Mouse (Mus musculus) midbrain, embryonic 14.5 days (tissue): ENCODE measurements around the gene Ankle1. TPM values are rescaled to one million over a fixed set of nuclear protein-coding genes. Genes with fewer than 3 reads are reported as not detected.

ENCODE experiments used
- ATAC-seq: fragments of 200-750 bp; cut with Nextera tagmentation; 2 replicates; pipeline ENCODE4 v1.8.0; 2017; ENCODE audit warnings: moderate number of reproducible peaks, moderate library complexity; ENCODE audit not compliant: low FRiP score, low TSS enrichment
- DNase-seq: peaks from one replicate; pipeline ENCODE4 v3.0.0-alpha.2; 2015
- H3K27ac ChIP-seq: fragments of 300-500 bp; sonication (generic); replicated peaks from 2 replicates; pipeline ENCODE4 v1.5.1; 2014; ENCODE audit warnings: mild to moderate bottlenecking, low read depth, low read length, moderate library complexity
- H3K27me3 ChIP-seq: fragments of 300-500 bp; sonication (generic); 2 replicates; pipeline ENCODE4 v1.6.1; 2014; ENCODE audit warnings: low read length, control low read depth, mixed read lengths; ENCODE audit not compliant: control insufficient read depth, insufficient read depth
- H3K36me3 ChIP-seq: fragments of 300-500 bp; sonication (generic); 2 replicates; pipeline ENCODE4 v1.6.1; 2014; ENCODE audit warnings: low read length, control low read depth; ENCODE audit not compliant: control insufficient read depth, insufficient read depth
- H3K4me1 ChIP-seq: fragments of 300-500 bp; sonication (generic); 2 replicates; pipeline ENCODE4 v1.6.1; 2014; ENCODE audit warnings: mild to moderate bottlenecking, antibody characterized with exemption, low read length, control low read depth; ENCODE audit not compliant: control insufficient read depth, insufficient read depth
- H3K4me2 ChIP-seq: fragments of 300-500 bp; sonication (generic); 2 replicates; pipeline ENCODE4 v1.6.1; 2014; ENCODE audit warnings: mild to moderate bottlenecking, low read length, moderate library complexity
- H3K4me3 ChIP-seq: fragments of 300-500 bp; sonication (generic); replicated peaks from 2 replicates; pipeline ENCODE4 v1.5.1; 2014; ENCODE audit warnings: low read depth, low read length
- H3K9ac ChIP-seq: fragments of 300-500 bp; sonication (generic); replicated peaks from 2 replicates; pipeline ENCODE4 v1.6.1; 2014; ENCODE audit warnings: mild to moderate bottlenecking, low read length, moderate library complexity
- H3K9me3 ChIP-seq: fragments of 300-500 bp; sonication (generic); 2 replicates; pipeline ENCODE4 v1.6.1; 2016; ENCODE audit warnings: low read length, control low read depth, mixed read lengths; ENCODE audit not compliant: control insufficient read depth
- WGBS: fragments of 180-500 bp; shearing (Covaris S2); extraction: QIAGEN DNeasy Blood & Tissue Kit; methylation state at CpG from one replicate; pipeline ENCODE4 v1.1.7; 2014; 5-methylcytosine and 5-hydroxymethylcytosine counted together
- polyA plus RNA-seq: library from polyadenylated mRNA; unstranded; fragments of >200 nt; fragmentation: Nextera tagmentation; extraction: Ambion mirVana; gene quantifications from 2 replicates; pipeline ENCODE4 v1.2.1, GENCODE M21; 2014

Gene Ankle1
- polyA plus RNA-seq, 1 experiment from 2014 or later: 5.3 TPM

GRCm38 (mm10) chr8:71400826-71401225, 5.0 kb upstream of the Ankle1 start:
- ATAC-seq: no peak
- H3K4me2 ChIP-seq: no peak overlapping the region

GRCm38 (mm10) chr8:71401454-71401853, 4.4 kb upstream of the Ankle1 start:
- Histone ChIP-seq H3K9ac (no peak overlapping the region), H3K4me3 (no peak overlapping the region), H3K9me3 (no peaks in the 10 kb centered on the region), H3K27ac (no peak overlapping the region), H3K36me3 (peaks cover 20% of the 10 kb centered on the region), H3K27me3 (no peaks in the 10 kb centered on the region), H3K4me1 (peaks cover 14% of the 10 kb centered on the region), H3K4me2 (no peak overlapping the region)
- no peak for DNase-seq
- no peak for ATAC-seq

More at GRCm38 (mm10) chr8:71400826-71401225, 5.0 kb upstream of the Ankle1 start:
- no peak overlapping the region for H3K9ac ChIP-seq
- H3K4me1 ChIP-seq: peaks cover 8% of the 10 kb centered on the region; the same call in 1 of the 2 replicates
- H3K9me3 ChIP-seq: no peaks in the 10 kb centered on the region
- H3K36me3 ChIP-seq: peaks cover 20% of the 10 kb centered on the region
- DNase-seq: no peak
- H3K27me3 ChIP-seq: no peaks in the 10 kb centered on the region
- 95% methylated on average over 2 of the region's 2 CpGs for WGBS
- H3K4me3 ChIP-seq: no peak overlapping the region
- no peak overlapping the region for H3K27ac ChIP-seq

GRCm38 (mm10) chr8:71402446-71402964, 3.3 kb upstream of the Ankle1 start:
- Histone ChIP-seq H3K9ac (no peak overlapping the region), H3K9me3 (no peaks in the 10 kb centered on the region), H3K4me3 (no peak overlapping the region), H3K4me1 (peaks cover 15% of the 10 kb centered on the region), H3K27ac (no peak overlapping the region), H3K36me3 (peaks cover 20% of the 10 kb centered on the region), H3K27me3 (no peaks in the 10 kb centered on the region), H3K4me2 (no peak overlapping the region)
- ATAC-seq (no peak), DNase-seq (no peak)
- WGBS: 88% methylated on average over 9 of the region's 9 CpGs

- H3K4me1 ChIP-seq: peaks cover 11% of the 10 kb centered on the region
- no peak overlapping the region for H3K4me3 ChIP-seq
- no peak for DNase-seq
- peaks cover 18% of the 10 kb centered on the region for H3K36me3 ChIP-seq
- no peak overlapping the region for H3K9ac ChIP-seq
- no peaks in the 10 kb centered on the region for H3K27me3 ChIP-seq
- H3K27ac ChIP-seq: no peak overlapping the region
- no peak for ATAC-seq
- H3K4me2 ChIP-seq: no peak overlapping the region
- H3K9me3 ChIP-seq: no peaks in the 10 kb centered on the region
- WGBS: 90% methylated on average over 6 of the region's 6 CpGs
Observed at GRCm38 (mm10) chr8:71403107-71403885, 2.5 kb upstream of the Ankle1 start.

GRCm38 (mm10) chr8:71404011-71404410, 1.8 kb upstream of the Ankle1 start:
- ATAC-seq (no peak), DNase-seq (no peak)
- no peak overlapping the region for H3K27ac ChIP-seq
- H3K27me3 ChIP-seq: no peaks in the 10 kb centered on the region
- H3K36me3 ChIP-seq: peaks cover 13% of the 10 kb centered on the region; the same call in 1 of the 2 replicates
- 91% methylated on average over 8 of the region's 8 CpGs for WGBS
- no peak overlapping the region for H3K4me2 ChIP-seq
- H3K4me3 ChIP-seq: no peak overlapping the region
- no peak overlapping the region for H3K9ac ChIP-seq
- H3K4me1 ChIP-seq: peaks cover 11% of the 10 kb centered on the region
- no peaks in the 10 kb centered on the region for H3K9me3 ChIP-seq

- ATAC-seq (no peak), DNase-seq (no peak)
- Histone ChIP-seq H3K4me2 (peak overlapping the region; percentile 90; the same call in 1 of the 2 replicates), H3K27ac (no peak overlapping the region), H3K9ac (no peak overlapping the region), H3K4me1 (peaks cover 11% of the 10 kb centered on the region), H3K9me3 (no peaks in the 10 kb centered on the region), H3K36me3 (0 out of 2 replicates have a peak, but pooled peaks cover 6% of the 10 kb centered on the region), H3K27me3 (no peaks in the 10 kb centered on the region), H3K4me3 (no peak overlapping the region)
- WGBS: 89% methylated on average over 9 of the region's 9 CpGs
Observed at GRCm38 (mm10) chr8:71404951-71405351, 859 bp upstream of the Ankle1 start.

- Histone ChIP-seq H3K4me1 (peaks cover 11% of the 10 kb centered on the region), H3K36me3 (0 out of 2 replicates have a peak, but pooled peaks cover 3% of the 10 kb centered on the region), H3K27me3 (no peaks in the 10 kb centered on the region), H3K4me3 (peak overlapping the region; percentile 41), H3K4me2 (peak overlapping the region; percentile 90), H3K27ac (no peak overlapping the region), H3K9ac (peak overlapping the region; percentile 46; the same call in 1 of the 2 replicates), H3K9me3 (no peaks in the 10 kb centered on the region)
- WGBS: under 1% methylated on average over 55 of the region's 55 CpGs
- ATAC-seq (peak; percentile 59), DNase-seq (peak; percentile 52)
Observed at GRCm38 (mm10) chr8:71406099-71407015, 547 bp downstream of the Ankle1 start.

GRCm38 (mm10) chr8:71407441-71407840, 1.6 kb downstream of the Ankle1 start:
- Histone ChIP-seq H3K27ac (no peak overlapping the region), H3K4me1 (peaks cover 11% of the 10 kb centered on the region), H3K36me3 (0 out of 2 replicates have a peak, but pooled peaks cover 3% of the 10 kb centered on the region), H3K4me3 (no peak overlapping the region), H3K4me2 (no peak overlapping the region), H3K27me3 (no peaks in the 10 kb centered on the region), H3K9me3 (no peaks in the 10 kb centered on the region), H3K9ac (no peak overlapping the region)
- DNase-seq (no peak), ATAC-seq (no peak)
- WGBS: 95% methylated on average over 14 of the region's 14 CpGs
